Mouse (Mus musculus): ENCODE measurements at regions not wholly inside any gene's neighbourhood (a gene's known extent, or its start where the extent isn't known, plus 50 kb on each side); places are given as distances from the start of the nearest gene placed in this dataset.

- TF ChIP-seq EP300 (IDR thresholded peaks at IDR 0.05; ENCODE audit: low read depth), result no peak
- TF ChIP-seq CTCF (IDR thresholded peaks at IDR 0.05; ENCODE audit: low read depth), result no peak
These were observed 223.6 kb downstream of the Tex36 start for GRCm38 (mm10) chr7:133378338-133378737.
